Mouse (Mus musculus): Measurements from ENCODE around the gene Sh3gl3. TPM values are rescaled to one million over a fixed set of nuclear protein-coding genes. Genes with fewer than 3 reads are reported as not detected.

The Sh3gl3 gene
- total RNA-seq, 1 experiment, result 8.0 TPM

GRCm38 (mm10) chr7:82330860-82331259 is 157.2 kb downstream of the Sh3gl3 start:
- Histone ChIP-seq H3K9me3 (ENCODE audit: control insufficient read depth, insufficient read depth, low read depth, low read length) (no peaks in the 10 kb centered on the region), H3K4me1 (ENCODE audit: control insufficient read depth in 2 of 2, insufficient read depth in 2 of 2, low read length in 2 of 2, poor library complexity in 1 of 2) (no peaks in the 10 kb centered on the region), H3K27ac (ENCODE audit: insufficient read depth, low read depth, low read length, poor library complexity, severe bottlenecking) (no peak overlapping the region), H3K9ac (ENCODE audit: insufficient read depth, low read depth, low read length, poor library complexity, severe bottlenecking) (no peak overlapping the region), H3K36me3 (ENCODE audit: control insufficient read depth, insufficient read depth, low read length, poor library complexity, severe bottlenecking) (no peaks in the 10 kb centered on the region), H3K4me3 (ENCODE audit: insufficient read depth in 1 of 2, low read depth in 1 of 2, low read length in 2 of 2, poor library complexity in 1 of 2, severe bottlenecking in 1 of 2) (no peak overlapping the region)
- no peak for DNase-seq (ENCODE audit: low read depth, low spot score)
- in situ Hi-C loops (cut with MboI; ENCODE audit: low sequenced_read_pairs in 2 of 2, unreplicated experiment in 2 of 2), result no loop called here
- TF ChIP-seq ZNF384 (IDR thresholded peaks at IDR 0.05; ENCODE audit: low read depth, low read length), result no peak
- TF ChIP-seq ZC3H11A (IDR thresholded peaks at IDR 0.05; ENCODE audit: borderline replicate concordance, low read depth, low read length), result no peak
- TF ChIP-seq MAFK (IDR thresholded peaks at IDR 0.05; ENCODE audit: insufficient read depth, low read depth, low read length), result no peak
- no peak for TF ChIP-seq HCFC1 (IDR thresholded peaks at IDR 0.05; ENCODE audit: borderline replicate concordance, insufficient read depth, low read length)
- TF ChIP-seq CHD2 (IDR thresholded peaks at IDR 0.05; ENCODE audit: low read depth, low read length), result no peak

- no peak overlapping the region for H3K27ac ChIP-seq (ENCODE audit: insufficient read depth, low read depth, low read length, poor library complexity, severe bottlenecking)
- no peaks in the 10 kb centered on the region for H3K36me3 ChIP-seq (ENCODE audit: control insufficient read depth, insufficient read depth, low read length, poor library complexity, severe bottlenecking)
- in situ Hi-C loops (cut with MboI; ENCODE audit: low sequenced_read_pairs in 2 of 2, unreplicated experiment in 2 of 2), result no loop called here
- TF ChIP-seq HCFC1 (IDR thresholded peaks at IDR 0.05; ENCODE audit: borderline replicate concordance, insufficient read depth, low read length) (no peak), MAFK (IDR thresholded peaks at IDR 0.05; ENCODE audit: insufficient read depth, low read depth, low read length) (no peak), CHD2 (IDR thresholded peaks at IDR 0.05; ENCODE audit: low read depth, low read length) (no peak), ZNF384 (IDR thresholded peaks at IDR 0.05; ENCODE audit: low read depth, low read length) (no peak), ZC3H11A (IDR thresholded peaks at IDR 0.05; ENCODE audit: borderline replicate concordance, low read depth, low read length) (no peak)
- H3K4me3 ChIP-seq (ENCODE audit: insufficient read depth in 1 of 2, low read depth in 1 of 2, low read length in 2 of 2, poor library complexity in 1 of 2, severe bottlenecking in 1 of 2), result no peak overlapping the region
- H3K4me1 ChIP-seq (ENCODE audit: control insufficient read depth in 2 of 2, insufficient read depth in 2 of 2, low read length in 2 of 2, poor library complexity in 1 of 2), result no peaks in the 10 kb centered on the region
- no peak for DNase-seq (ENCODE audit: low read depth, low spot score)
- H3K9ac ChIP-seq (ENCODE audit: insufficient read depth, low read depth, low read length, poor library complexity, severe bottlenecking), result no peak overlapping the region
- no peaks in the 10 kb centered on the region for H3K9me3 ChIP-seq (ENCODE audit: control insufficient read depth, insufficient read depth, low read depth, low read length)
Measured at GRCm38 (mm10) chr7:82334000-82334399, 160.4 kb downstream of the Sh3gl3 start.

GRCm38 (mm10) chr7:82335211-82336121 is 161.8 kb downstream of the Sh3gl3 start, which contains the start of gene Adamtsl3:
TSS of gene Adamtsl3 (plus strand) at chr7:82335694.
- peak within 1 kb of the TSS; percentile 63 to 70 for H3K4me3 ChIP-seq (ENCODE audit: insufficient read depth in 1 of 2, low read depth in 1 of 2, low read length in 2 of 2, poor library complexity in 1 of 2, severe bottlenecking in 1 of 2)
- H3K4me1 ChIP-seq (ENCODE audit: control insufficient read depth in 2 of 2, insufficient read depth in 2 of 2, low read length in 2 of 2, poor library complexity in 1 of 2), result no peaks in the 10 kb centered on the region
- no peaks in the 10 kb centered on the region for H3K36me3 ChIP-seq (ENCODE audit: control insufficient read depth, insufficient read depth, low read length, poor library complexity, severe bottlenecking)
- H3K27ac ChIP-seq (ENCODE audit: insufficient read depth, low read depth, low read length, poor library complexity, severe bottlenecking), result no peak within 1 kb of the TSS
- in situ Hi-C loops (cut with MboI; ENCODE audit: low sequenced_read_pairs in 2 of 2, unreplicated experiment in 2 of 2), result no loop called here
- H3K9ac ChIP-seq (ENCODE audit: insufficient read depth, low read depth, low read length, poor library complexity, severe bottlenecking), result no peak within 1 kb of the TSS
- H3K9me3 ChIP-seq (ENCODE audit: control insufficient read depth, insufficient read depth, low read depth, low read length), result no peaks in the 10 kb centered on the region
- peak; percentile 11 for DNase-seq (ENCODE audit: low read depth, low spot score)
- TF ChIP-seq CHD2 (IDR thresholded peaks at IDR 0.05; ENCODE audit: low read depth, low read length) (no peak), ZC3H11A (IDR thresholded peaks at IDR 0.05; ENCODE audit: borderline replicate concordance, low read depth, low read length) (no peak), HCFC1 (IDR thresholded peaks at IDR 0.05; ENCODE audit: borderline replicate concordance, insufficient read depth, low read length) (no peak), MAFK (IDR thresholded peaks at IDR 0.05; ENCODE audit: insufficient read depth, low read depth, low read length) (no peak), ZNF384 (IDR thresholded peaks at IDR 0.05; ENCODE audit: low read depth, low read length) (no peak)

- Histone ChIP-seq H3K9ac (ENCODE audit: insufficient read depth, low read depth, low read length, poor library complexity, severe bottlenecking) (no peak overlapping the region), H3K4me3 (ENCODE audit: insufficient read depth in 1 of 2, low read depth in 1 of 2, low read length in 2 of 2, poor library complexity in 1 of 2, severe bottlenecking in 1 of 2) (peak overlapping the region; percentile 63 to 70), H3K4me1 (ENCODE audit: control insufficient read depth in 2 of 2, insufficient read depth in 2 of 2, low read length in 2 of 2, poor library complexity in 1 of 2) (no peaks in the 10 kb centered on the region), H3K9me3 (ENCODE audit: control insufficient read depth, insufficient read depth, low read depth, low read length) (no peaks in the 10 kb centered on the region), H3K27ac (ENCODE audit: insufficient read depth, low read depth, low read length, poor library complexity, severe bottlenecking) (no peak overlapping the region), H3K36me3 (ENCODE audit: control insufficient read depth, insufficient read depth, low read length, poor library complexity, severe bottlenecking) (no peaks in the 10 kb centered on the region)
- no peak for TF ChIP-seq CHD2 (IDR thresholded peaks at IDR 0.05; ENCODE audit: low read depth, low read length)
- TF ChIP-seq ZNF384 (IDR thresholded peaks at IDR 0.05; ENCODE audit: low read depth, low read length), result no peak
- no peak for TF ChIP-seq MAFK (IDR thresholded peaks at IDR 0.05; ENCODE audit: insufficient read depth, low read depth, low read length)
- TF ChIP-seq HCFC1 (IDR thresholded peaks at IDR 0.05; ENCODE audit: borderline replicate concordance, insufficient read depth, low read length), result no peak
- no peak for TF ChIP-seq ZC3H11A (IDR thresholded peaks at IDR 0.05; ENCODE audit: borderline replicate concordance, low read depth, low read length)
- in situ Hi-C loops (cut with MboI; ENCODE audit: low sequenced_read_pairs in 2 of 2, unreplicated experiment in 2 of 2), result no loop called here
- no peak for DNase-seq (ENCODE audit: low read depth, low spot score)
Measured at GRCm38 (mm10) chr7:82336132-82336531, 162.5 kb downstream of the Sh3gl3 start.

Measured in ES-E14 (cell line).